Mouse (Mus musculus) stomach, postnatal 0 days (tissue): ENCODE results near the gene Nr1i2. TPM values are rescaled to one million over a fixed set of nuclear protein-coding genes. Genes with fewer than 3 reads are reported as not detected.
A peak's percentile ranks its signal among the peaks of the same experiment; 100 is the strongest.

Experiments
- ATAC-seq: fragments of 200-750 bp; cut with Nextera tagmentation; 2 replicates; pipeline ENCODE4 v1.8.0; 2017; ENCODE audit not compliant: low FRiP score, low TSS enrichment
- DNase-seq: peaks from one replicate; pipeline ENCODE4 v3.0.0-alpha.2; 2016; ENCODE audit warnings: low spot score
- H3K27ac ChIP-seq: fragments of 300-500 bp; sonication (generic); replicated peaks from 2 replicates; pipeline ENCODE4 v1.5.1; 2014; ENCODE audit warnings: mild to moderate bottlenecking, control low read depth
- H3K27me3 ChIP-seq: fragments of 300-500 bp; sonication (generic); 2 replicates; pipeline ENCODE4 v1.6.1; 2014; ENCODE audit warnings: low read length; ENCODE audit not compliant: control insufficient read depth, insufficient read depth
- H3K36me3 ChIP-seq: fragments of 300-500 bp; sonication (generic); 2 replicates; pipeline ENCODE4 v1.6.1; 2014; ENCODE audit warnings: low read length, mixed read lengths; ENCODE audit not compliant: control insufficient read depth, insufficient read depth
- H3K4me1 ChIP-seq: fragments of 300-500 bp; sonication (generic); replicated peaks from 2 replicates; pipeline ENCODE4 v1.6.1; 2014; ENCODE audit warnings: antibody characterized with exemption; ENCODE audit not compliant: control insufficient read depth, insufficient read depth
- H3K4me2 ChIP-seq: fragments of 300-500 bp; sonication (generic); replicated peaks from 2 replicates; pipeline ENCODE4 v1.6.1; 2014; ENCODE audit warnings: low read depth, mild to moderate bottlenecking, control low read depth, moderate library complexity
- H3K4me3 ChIP-seq: fragments of 300-500 bp; sonication (generic); 2 replicates; pipeline ENCODE4 v1.5.1; 2014; ENCODE audit warnings: low read depth, low read length, control low read depth
- H3K9ac ChIP-seq: fragments of 300-500 bp; sonication (generic); 2 replicates; pipeline ENCODE4 v1.6.1; 2014; ENCODE audit warnings: mild to moderate bottlenecking, low read length, control low read depth, mixed read lengths
- H3K9me3 ChIP-seq: fragments of 300-500 bp; sonication (generic); 2 replicates; pipeline ENCODE4 v1.6.1; 2016; ENCODE audit warnings: low read length; ENCODE audit not compliant: control insufficient read depth
- CTCF ChIP-seq: IDR thresholded peaks from 2 replicates; pipeline ENCODE4 v1.5.1; 2016; ENCODE audit warnings: antibody characterized with exemption, low read depth, mild to moderate bottlenecking, moderate library complexity
- EP300 ChIP-seq: optimal IDR thresholded peaks from 2 replicates; pipeline ENCODE3; 2016; ENCODE audit warnings: antibody characterized with exemption
- WGBS: fragments of 180-500 bp; shearing (Covaris S2); extraction: QIAGEN DNeasy Blood & Tissue Kit; methylation state at CpG from one replicate; pipeline ENCODE4 v1.1.7; 2014; 5-methylcytosine and 5-hydroxymethylcytosine counted together
- polyA plus RNA-seq: library from polyadenylated mRNA; unstranded; fragments of >200 nt; fragmentation: Nextera tagmentation; extraction: Ambion mirVana; gene quantifications from 2 replicates; pipeline ENCODE4 v1.2.1, GENCODE M21; 2015

The Nr1i2 gene
- polyA plus RNA-seq, 1 experiment from 2014 or later = 10.6 TPM

GRCm38 (mm10) chr16:38307651-38308050 lies 13.0 kb upstream of the Nr1i2 start:
- Histone ChIP-seq H3K4me3 (no peak overlapping the region), H3K27me3 (no peaks in the 10 kb centered on the region), H3K4me2 (no peak overlapping the region), H3K9me3 (no peaks in the 10 kb centered on the region), H3K36me3 (no peaks in the 10 kb centered on the region), H3K4me1 (no peaks in the 10 kb centered on the region), H3K9ac (no peak overlapping the region), H3K27ac (no peak overlapping the region)
- 47% methylated on average over 7 of the region's 7 CpGs for WGBS
- DNase-seq = no peak
- ATAC-seq = no peak
- TF ChIP-seq CTCF = no peak
- no peak for TF ChIP-seq EP300

DNA sequence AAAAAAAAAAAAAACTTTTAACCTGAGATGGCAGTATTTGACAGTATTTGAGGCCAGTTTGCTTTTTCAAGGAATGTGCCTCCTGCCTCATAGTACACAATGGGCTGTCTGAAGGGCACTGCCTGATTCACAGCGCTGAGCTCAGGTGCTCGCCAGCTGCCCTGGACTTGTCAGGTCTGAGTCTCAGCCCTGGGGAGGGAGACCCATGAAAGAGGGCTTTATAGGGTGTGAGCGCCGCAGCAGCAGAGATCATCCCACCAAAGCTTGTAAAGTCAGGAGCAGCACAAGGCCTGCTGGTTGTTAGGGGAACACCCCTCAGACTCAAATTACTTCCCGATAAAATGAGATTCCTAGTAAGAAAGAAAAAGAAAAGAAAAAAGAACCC lies 12.6 kb upstream of the Nr1i2 start:
- ATAC-seq (no peak), DNase-seq (no peak)
- H3K4me1 ChIP-seq = no peaks in the 10 kb centered on the region
- no peak for TF ChIP-seq EP300
- no peak for TF ChIP-seq CTCF
- H3K27ac ChIP-seq = no peak overlapping the region
- no peak overlapping the region for H3K4me2 ChIP-seq
- H3K36me3 ChIP-seq = no peaks in the 10 kb centered on the region
- H3K27me3 ChIP-seq = no peaks in the 10 kb centered on the region
- no peaks in the 10 kb centered on the region for H3K9me3 ChIP-seq
- no peak overlapping the region for H3K4me3 ChIP-seq
- whole genome bisulfite sequencing = 47% methylated on average over 5 of the region's 5 CpGs
- no peak overlapping the region for H3K9ac ChIP-seq

GRCm38 (mm10) chr16:38306571-38307220 lies 12.1 kb upstream of the Nr1i2 start:
- TF ChIP-seq EP300 (no peak), CTCF (peak; percentile 69)
- Histone ChIP-seq H3K9ac (no peak overlapping the region), H3K4me1 (no peaks in the 10 kb centered on the region), H3K27ac (no peak overlapping the region), H3K27me3 (no peaks in the 10 kb centered on the region), H3K4me3 (no peak overlapping the region), H3K36me3 (no peaks in the 10 kb centered on the region), H3K9me3 (no peaks in the 10 kb centered on the region), H3K4me2 (no peak overlapping the region)
- ATAC-seq (no peak), DNase-seq (peak; percentile 33)
- 49% methylated on average over 18 of the region's 18 CpGs for WGBS

DNA sequence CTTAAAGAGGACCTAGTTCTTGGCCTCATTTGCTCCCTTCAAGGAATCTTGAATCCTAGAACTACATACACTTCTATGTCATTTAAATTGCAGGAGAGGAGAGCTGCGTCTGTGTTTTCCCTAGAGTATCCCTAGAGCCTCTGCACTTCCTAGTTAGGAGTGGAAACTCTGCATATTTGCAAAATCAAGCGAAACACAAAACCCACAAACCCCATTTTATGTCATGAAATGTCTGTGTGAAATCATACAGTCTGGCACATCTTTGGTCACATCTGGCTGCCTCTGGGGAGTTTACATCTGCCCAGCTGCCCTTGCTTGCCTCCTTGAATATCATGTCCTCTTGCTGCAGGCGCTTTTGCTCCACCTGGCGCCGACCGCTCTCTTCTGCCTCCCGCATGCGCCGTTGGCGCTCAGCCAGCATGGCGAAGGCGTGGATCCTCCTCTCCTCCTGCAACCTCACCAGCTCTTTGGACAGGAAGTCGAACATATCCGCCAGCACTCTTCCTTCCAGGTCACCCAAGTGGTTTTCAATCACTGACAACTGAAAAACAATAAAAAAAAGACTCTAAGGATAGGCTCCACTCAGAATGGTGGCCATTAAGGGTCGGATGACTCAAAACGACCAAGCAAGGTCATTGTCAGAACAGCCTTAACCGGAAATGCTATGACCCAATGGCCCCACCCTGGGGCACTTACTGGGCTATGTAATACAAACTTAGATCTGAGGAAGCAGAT lies 10.0 kb upstream of the Nr1i2 start:
- no peak for TF ChIP-seq CTCF
- TF ChIP-seq EP300 = no peak
- H3K4me1 ChIP-seq = no peaks in the 10 kb centered on the region
- H3K4me3 ChIP-seq = no peak overlapping the region
- H3K4me2 ChIP-seq = 0 out of 2 replicates have a peak overlapping the region, but pooled peaks have one; percentile 12
- WGBS = 58% methylated on average over 17 of the region's 17 CpGs
- ATAC-seq = 0 out of 2 replicates have a peak, but pooled peaks have one; percentile 59
- H3K27me3 ChIP-seq = no peaks in the 10 kb centered on the region
- DNase-seq = peak; percentile 40
- no peak overlapping the region for H3K27ac ChIP-seq
- H3K9ac ChIP-seq = no peak overlapping the region
- no peaks in the 10 kb centered on the region for H3K9me3 ChIP-seq
- H3K36me3 ChIP-seq = no peaks in the 10 kb centered on the region

GRCm38 (mm10) chr16:38302367-38302766 lies 7.7 kb upstream of the Nr1i2 start:
- Histone ChIP-seq H3K27ac (no peak overlapping the region), H3K36me3 (no peaks in the 10 kb centered on the region), H3K4me1 (no peaks in the 10 kb centered on the region), H3K4me2 (no peak overlapping the region), H3K4me3 (no peak overlapping the region), H3K9ac (no peak overlapping the region), H3K9me3 (no peaks in the 10 kb centered on the region), H3K27me3 (no peaks in the 10 kb centered on the region)
- ATAC-seq = no peak
- WGBS = 75% methylated on average over 13 of the region's 13 CpGs
- no peak for DNase-seq
- TF ChIP-seq CTCF (no peak), EP300 (no peak)

DNA sequence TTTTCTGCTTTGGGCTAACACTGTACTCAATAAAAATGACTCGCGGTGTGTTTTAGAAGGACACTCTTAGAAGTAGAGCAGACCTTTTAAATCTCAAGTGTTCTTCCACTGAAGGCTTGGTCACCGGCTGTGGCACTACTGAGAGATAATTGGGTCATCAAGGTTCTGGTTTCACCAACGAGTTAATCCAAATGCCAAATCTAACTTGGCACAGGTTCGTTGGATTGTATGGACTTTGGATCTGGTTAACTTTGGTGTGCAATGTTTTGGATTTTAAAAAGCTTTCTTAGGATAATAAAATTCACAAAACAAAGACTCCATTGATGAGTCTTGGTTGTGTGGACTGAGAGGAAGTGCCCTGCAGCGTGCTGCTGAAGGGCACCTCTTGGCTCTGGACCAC lies 3.8 kb upstream of the Nr1i2 start:
- Histone ChIP-seq H3K4me2 (no peak overlapping the region), H3K9ac (no peak overlapping the region), H3K9me3 (no peaks in the 10 kb centered on the region), H3K27ac (no peak overlapping the region), H3K36me3 (no peaks in the 10 kb centered on the region), H3K4me3 (no peak overlapping the region), H3K4me1 (no peaks in the 10 kb centered on the region), H3K27me3 (no peaks in the 10 kb centered on the region)
- ATAC-seq = no peak
- WGBS = 82% methylated on average over 6 of the region's 6 CpGs
- TF ChIP-seq EP300 = no peak
- TF ChIP-seq CTCF = no peak
- DNase-seq = no peak
